Mouse (Mus musculus): ENCODE results near the gene Nav2.

Gene Nav2

GRCm38 (mm10) chr7:48934816-48935215 is 26.3 kb downstream of the Nav2 start:
- DNase-seq (ENCODE audit: low spot score in 2 of 2) = no peak

DNA sequence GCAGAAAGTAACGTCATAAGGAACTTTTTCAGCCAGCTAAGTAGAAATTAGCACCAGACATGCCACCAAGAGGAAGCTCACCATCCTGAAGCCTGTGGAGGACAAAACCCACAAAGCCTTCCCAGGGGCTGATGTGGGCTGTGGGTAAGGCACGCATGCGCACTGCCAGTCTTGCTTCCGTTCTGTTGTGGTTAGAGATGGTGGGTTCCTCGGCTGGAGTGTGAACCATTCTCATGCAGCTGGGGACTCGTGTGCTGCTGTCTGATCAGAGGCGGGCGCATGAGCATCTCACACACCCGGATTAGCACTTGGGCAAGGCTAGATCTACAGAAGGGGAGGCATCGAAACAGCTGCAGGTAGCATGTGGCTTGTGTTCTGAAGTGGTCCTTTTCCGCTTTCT is 29.0 kb downstream of the Nav2 start:
- DNase-seq (ENCODE audit: low spot score in 2 of 2) = no peak

- no peak for DNase-seq (ENCODE audit: low spot score in 2 of 2)
Measured at GRCm38 (mm10) chr7:48938190-48938589, 29.7 kb downstream of the Nav2 start.

DNA sequence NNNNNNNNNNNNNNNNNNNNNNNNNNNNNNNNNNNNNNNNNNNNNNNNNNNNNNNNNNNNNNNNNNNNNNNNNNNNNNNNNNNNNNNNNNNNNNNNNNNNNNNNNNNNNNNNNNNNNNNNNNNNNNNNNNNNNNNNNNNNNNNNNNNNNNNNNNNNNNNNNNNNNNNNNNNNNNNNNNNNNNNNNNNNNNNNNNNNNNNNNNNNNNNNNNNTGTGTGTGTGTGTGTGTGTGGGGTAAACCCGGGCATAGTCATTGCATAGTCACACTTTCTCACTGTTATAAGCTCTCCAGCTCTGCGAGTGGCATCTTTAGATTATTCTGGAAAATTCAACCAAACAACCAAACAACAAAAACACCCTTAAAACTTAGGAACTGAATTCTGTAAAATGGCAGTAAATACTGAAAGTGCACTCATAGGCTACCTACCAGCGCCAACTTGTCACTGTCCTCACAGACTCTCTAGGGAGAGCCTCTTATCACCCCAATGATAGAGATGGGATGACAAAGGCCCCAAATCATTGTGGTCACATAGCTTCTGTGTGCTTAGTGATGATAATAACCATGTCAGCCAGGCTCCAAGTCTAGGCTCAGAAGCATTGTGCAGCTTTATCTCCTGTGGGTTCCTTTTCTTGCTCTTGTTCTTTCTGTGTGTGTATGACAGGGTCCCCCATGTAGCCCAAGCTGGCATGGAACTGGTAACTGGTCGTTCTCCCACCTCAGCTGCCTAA is 40.0 kb downstream of the Nav2 start:
- no peak for DNase-seq (ENCODE audit: low spot score in 2 of 2)

DNA sequence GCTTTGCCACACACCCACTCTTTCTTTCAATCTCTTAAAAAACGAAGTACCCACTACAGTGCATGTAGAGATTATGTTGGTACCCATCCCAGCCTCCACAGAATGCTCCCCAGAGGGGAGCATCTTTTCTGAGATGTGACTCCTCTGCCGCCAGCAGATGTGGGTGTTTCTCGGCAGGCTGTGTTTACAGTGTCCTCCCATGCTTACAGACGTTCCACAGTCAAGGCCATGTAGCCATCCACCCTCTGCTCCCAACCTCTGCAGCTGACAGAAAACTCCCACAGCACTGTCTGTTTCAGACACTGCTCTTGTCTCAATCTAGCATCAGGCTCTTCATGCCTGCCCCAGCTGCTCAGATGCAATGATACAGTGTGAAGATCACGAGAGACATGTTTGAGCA is 46.0 kb downstream of the Nav2 start:
- DNase-seq (ENCODE audit: low spot score in 2 of 2) = no peak

DNA sequence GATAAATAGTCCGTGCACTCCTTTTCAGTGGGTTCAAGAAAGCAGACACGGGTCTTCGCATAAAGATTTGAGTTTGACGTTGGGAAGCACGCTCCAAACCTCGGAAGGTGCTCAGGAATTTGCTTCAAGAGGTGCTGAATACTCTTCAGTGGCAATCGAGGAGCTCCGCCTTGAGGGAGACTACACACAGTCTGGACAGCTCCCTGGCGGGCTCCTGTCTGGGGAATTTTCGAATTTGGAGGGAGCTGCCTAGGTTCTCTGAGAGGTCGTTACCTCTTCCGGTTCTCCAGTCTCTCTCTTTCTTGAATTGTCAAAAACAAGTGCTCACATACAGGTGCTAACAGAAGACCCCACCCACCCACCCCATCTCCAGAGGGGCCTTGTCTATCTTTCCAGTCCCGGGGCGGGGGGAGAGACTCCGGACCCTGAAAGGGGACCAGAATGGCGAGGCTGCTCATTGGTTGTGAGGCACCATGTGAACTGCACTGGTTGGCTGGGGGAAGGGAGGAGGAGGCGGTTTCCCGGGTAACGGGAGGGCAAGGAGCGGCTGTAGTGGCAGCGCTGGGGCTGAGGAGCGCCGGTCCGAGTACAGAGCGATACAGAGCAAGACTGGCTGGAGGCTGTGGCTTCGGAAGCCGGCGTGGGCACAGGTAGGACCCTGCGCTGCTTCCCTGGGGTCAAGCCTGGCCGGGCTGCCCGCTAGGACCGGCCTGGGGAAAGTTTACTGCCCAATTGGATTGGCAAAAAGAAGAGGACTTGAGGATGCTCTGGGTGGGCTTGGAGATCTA is 50.2 kb downstream of the Nav2 start:
- peak in 1 of 2 experiments; percentile 19 for DNase-seq (ENCODE audit: low spot score in 2 of 2)

DNA sequence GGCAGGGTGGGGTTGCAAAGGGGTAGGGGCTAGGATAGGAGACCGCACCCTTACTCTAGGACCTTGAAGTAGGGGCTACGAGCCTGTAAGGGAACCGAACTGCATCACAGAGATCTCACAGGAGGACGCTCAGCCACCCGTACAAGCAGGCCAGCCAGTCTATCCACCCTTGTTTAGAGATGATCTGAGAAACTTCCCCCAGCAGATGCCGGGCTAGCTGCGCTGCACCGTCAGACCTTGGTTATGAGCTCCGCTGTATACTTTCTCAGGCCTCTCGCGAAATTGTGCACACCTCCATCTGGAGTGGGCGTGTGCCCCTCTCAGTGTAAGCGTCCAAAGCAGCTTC is 50.8 kb downstream of the Nav2 start:
- no peak for DNase-seq (ENCODE audit: low spot score in 2 of 2)

DNA sequence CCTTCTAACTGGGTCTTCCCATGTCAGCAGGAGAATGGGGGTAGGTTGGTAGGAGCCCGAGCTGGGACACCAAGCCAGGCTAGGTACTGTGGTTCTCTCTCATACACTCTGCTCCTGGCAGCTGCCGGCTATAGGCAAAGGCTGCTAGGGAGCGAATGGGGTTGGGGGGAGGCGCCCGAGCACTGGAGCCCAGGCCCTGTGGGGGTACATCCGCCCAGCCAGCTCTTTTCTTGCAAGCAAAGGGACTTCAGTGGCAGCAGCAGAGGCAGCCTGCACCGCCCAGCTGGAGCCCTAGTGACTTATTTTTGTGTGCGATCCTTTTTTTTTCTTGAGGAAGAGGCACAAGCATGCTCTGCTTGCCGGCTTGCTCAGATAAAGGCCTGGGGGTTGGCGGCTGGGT is 51.6 kb downstream of the Nav2 start:
- no peak for DNase-seq (ENCODE audit: low spot score in 2 of 2)

DNA sequence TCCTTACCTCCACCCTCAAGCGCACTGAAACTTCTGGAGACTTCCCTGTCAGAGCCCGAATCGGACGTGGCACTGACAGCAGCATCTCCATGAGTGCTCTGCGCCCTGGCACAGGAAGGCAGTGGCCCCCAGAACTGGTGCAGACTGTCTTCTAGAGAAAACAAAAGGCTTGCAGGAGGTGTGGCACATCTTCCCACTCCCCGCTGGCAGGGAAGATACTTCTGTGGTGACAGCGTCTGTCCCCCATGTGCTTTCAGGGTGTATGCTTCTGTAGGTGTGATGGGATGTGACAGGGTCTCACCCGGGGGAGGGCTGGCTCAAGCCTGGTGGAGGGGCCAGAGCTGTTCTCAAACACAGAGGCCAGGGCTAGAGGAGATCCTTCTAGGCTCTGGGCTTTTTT is 53.0 kb downstream of the Nav2 start:
- no peak for DNase-seq (ENCODE audit: low spot score in 2 of 2)

DNA sequence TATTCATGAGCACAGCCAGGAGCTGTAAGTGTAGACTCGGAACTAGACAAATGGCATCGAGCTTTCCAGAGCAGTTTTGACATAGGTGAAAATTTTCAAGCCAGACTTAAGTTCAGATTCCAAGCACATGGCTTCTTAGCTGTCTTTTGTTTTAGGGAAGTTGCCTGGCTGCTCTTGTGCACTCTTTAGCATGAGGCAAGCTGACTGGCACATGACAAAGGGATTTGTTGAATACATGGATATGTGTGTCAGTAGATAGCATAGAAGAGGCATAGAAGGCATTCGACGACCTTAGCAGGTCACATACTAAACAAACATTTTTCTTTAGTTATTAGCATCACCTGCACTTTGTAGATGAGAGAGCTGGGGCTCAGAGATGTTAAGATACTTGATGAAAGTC is 53.4 kb downstream of the Nav2 start:
- no peak for DNase-seq (ENCODE audit: low spot score in 2 of 2)

GRCm38 (mm10) chr7:48963112-48963511 is 54.6 kb downstream of the Nav2 start:
- DNase-seq (ENCODE audit: low spot score in 2 of 2) = no peak

GRCm38 (mm10) chr7:48963554-48963953 is 55.0 kb downstream of the Nav2 start:
- no peak for DNase-seq (ENCODE audit: low spot score in 2 of 2)

DNA sequence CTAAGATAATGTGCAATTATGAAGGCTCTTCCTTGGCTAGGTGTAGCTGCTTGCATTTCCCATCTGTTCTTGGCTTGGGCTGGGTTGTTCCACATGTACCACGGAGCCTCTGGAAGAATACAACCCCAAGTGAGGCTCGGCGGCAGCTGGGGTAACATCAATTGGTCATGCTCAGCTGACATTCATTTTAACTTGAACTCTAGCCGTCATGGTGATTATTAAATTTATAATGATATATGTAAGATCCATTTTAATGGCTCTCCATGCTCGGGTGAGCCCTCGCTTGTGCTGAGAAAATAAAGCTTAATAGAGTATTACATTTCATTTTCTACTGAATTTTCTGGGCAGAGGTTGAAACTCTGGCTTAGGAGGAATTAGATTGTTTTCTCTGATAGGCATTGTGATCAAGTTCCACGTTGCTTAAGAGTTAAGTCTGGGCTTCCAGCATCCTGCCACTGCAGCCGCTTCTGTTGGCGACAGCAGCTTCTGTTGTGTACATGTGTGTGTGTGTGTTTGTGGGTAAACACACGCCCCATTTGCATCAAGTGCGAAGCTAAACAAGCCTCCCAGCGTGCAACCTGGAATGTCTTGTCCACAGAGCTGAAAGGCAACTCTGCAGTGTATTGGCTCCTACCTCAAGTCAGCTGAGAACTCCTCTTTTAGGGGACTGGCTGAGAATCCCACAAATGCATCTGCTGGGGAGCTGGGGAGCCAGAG is 57.4 kb downstream of the Nav2 start:
- no peak for DNase-seq (ENCODE audit: low spot score in 2 of 2)

DNA sequence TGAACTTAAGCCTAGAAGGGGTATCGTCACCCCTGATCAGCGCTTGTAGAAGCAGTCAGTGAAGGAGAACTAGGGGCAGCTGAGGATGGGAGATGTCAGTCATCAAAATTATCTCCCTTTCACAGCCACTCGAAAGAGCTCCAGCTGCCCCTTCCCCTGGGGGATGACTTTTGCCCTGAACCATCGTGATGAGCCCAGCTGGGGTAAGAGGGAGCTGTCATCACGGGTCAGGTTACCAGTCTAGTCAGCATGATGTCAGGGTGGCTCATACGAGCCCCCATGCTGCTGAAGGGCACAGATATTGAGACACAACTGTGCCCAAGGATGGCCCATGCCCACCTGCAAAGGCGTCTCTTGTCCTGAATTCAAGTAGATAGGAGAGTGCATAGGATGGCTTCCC is 72.5 kb downstream of the Nav2 start:
- no peak for DNase-seq (ENCODE audit: low spot score in 2 of 2)

GRCm38 (mm10) chr7:48981814-48982213 is 73.3 kb downstream of the Nav2 start:
- DNase-seq (ENCODE audit: low spot score in 2 of 2) = no peak

- DNase-seq (ENCODE audit: low spot score in 2 of 2) = no peak
Measured at GRCm38 (mm10) chr7:48982573-48982972, 74.1 kb downstream of the Nav2 start.

DNA sequence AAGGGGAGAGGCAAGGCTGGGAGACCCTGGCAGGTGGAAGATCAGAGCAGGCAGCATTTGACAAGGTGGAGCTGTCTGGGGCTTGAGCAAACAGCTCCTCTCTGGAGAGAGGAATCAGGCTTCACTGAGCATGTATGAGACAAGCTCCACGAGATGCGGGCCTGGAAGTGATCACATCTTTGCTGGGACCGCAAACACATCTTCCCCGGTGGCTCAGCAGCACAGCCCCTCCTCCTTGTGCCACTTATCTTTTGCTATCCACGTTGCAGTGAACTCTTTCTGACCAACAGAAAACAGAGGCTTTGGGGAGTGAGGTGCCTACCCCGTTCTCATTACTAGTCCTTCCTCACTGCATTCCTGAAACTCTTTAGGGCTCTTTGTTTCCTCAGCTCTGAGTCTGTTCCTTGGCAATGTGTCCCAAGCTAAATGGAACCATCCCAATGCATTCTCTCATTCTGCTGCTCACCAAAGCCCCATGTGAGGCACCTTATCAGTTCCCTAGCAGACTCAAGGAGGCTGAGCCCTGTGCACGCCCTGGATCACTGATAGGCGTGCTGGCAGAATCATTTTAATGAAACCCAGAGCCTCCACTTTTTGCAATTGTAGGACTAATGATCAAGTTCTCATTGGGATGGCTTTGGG is 83.5 kb downstream of the Nav2 start:
- no peak for DNase-seq (ENCODE audit: low spot score in 2 of 2)

DNA sequence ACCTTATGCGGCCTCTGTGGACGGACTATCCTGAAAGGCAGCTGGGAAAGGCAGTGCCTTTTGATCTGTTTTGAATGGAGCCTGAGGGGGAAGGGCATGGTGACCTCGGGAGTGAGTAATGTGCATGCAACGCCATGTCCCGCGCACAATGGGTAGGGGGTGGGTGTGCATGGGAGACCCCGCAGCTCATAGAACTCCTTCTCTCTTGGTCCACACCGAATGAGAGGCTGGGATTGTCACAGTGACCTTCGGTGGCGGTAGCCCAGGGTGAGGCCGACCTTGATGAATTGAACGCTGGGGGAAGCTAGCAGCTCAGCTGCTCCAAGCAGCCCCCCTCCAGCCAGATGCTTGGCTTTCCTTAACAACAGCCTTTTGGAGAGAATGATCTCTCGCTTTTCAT is 86.7 kb downstream of the Nav2 start:
- no peak for DNase-seq (ENCODE audit: low spot score in 2 of 2)

- no peak for DNase-seq (ENCODE audit: low spot score in 2 of 2)
Measured at GRCm38 (mm10) chr7:48995701-48996100, 87.2 kb downstream of the Nav2 start.

DNA sequence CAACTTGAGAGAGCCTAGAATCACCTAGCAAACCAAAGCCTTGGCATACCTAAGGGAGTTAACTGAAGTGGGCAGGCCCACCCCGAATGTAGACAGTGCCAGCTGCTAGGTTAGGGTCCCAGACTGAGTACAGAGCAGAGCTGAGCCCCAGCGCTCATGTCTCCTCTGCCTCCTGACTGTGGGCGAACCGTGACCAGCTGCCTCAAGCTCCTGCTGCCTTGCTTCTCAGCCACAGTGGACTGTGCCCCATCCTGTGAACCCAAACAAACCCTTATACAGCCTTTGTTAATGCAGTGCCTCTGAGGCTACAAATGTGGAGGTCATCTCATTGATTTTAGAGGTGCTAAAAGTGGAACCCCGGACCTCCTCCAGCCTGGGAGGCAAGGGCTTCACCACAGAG is 88.3 kb downstream of the Nav2 start:
- DNase-seq (ENCODE audit: low spot score in 2 of 2) = no peak

- no peak for DNase-seq (ENCODE audit: low spot score in 2 of 2)
Measured at GRCm38 (mm10) chr7:48998097-48998496, 89.6 kb downstream of the Nav2 start.

DNA sequence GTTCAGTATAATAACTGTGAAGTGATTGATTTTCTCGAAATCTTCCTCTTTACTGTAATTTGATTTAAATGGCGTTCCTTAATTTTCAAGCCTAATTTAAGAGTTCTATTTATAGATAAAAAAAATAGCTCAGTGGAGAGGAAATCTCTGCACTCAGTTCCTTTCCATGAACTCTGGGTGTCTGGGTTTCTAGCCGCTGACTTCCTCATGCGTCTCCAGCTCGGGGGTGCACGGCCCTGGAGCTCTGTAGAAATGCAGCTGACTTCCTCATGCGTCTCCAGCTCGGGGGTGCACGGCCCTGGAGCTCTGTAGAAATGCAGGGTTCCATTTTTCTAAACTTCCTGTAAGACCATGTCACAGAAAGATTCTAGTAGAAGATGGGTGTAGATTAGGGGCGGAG is 90.1 kb downstream of the Nav2 start:
- peak; percentile 2 to 13 for DNase-seq (ENCODE audit: low spot score in 2 of 2)
